Mouse (Mus musculus): ENCODE results near the gene Tmem169. TPM values are rescaled to one million over a fixed set of nuclear protein-coding genes. Genes with fewer than 3 reads are reported as not detected.

The Tmem169 gene
- total and polyA plus RNA-seq, 3 experiments, result 0.33 TPM; not detected in 2

GRCm38 (mm10) chr1:72336780-72337179 is 52.6 kb downstream of the Tmem169 start:
- peaks cover 90% of the 10 kb centered on the region for H3K36me3 ChIP-seq (replicated peaks)

DNA sequence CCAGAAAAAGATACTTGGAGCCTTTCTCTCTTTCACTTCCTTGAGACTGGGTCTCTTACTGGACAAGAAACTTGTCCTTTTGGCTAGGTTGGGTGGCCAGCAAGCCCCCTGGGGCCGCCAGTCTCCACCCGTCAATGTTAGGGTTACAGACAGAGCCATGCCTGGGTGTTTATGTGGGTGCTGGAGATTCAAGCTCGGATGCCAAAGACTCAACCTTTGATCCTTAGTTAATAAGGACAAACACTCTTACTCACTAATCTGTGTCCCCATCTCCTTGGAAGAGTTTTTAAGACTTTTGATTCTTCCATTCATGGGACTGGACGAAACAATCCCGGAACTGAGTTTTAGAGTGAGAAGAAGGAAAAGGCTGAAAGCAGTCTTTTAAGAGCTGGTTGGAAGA is 54.2 kb downstream of the Tmem169 start:
- Histone ChIP-seq H3K27me3 (ENCODE audit: insufficient read depth, low read length) (no peaks in the 10 kb centered on the region), H3K9me3 (replicated peaks) (no peaks in the 10 kb centered on the region), H3K36me3 (replicated peaks) (peaks cover 91% of the 10 kb centered on the region), H3K4me3 (ENCODE audit: low read depth, low read length) (no peak overlapping the region), H3K4me1 (ENCODE audit: insufficient read depth, low read depth, low read length) (no peaks in the 10 kb centered on the region)
- DNase-seq (ENCODE audit: low spot score) (no peak), ATAC-seq (ENCODE audit: extremely low read depth, insufficient number of reproducible peaks, low FRiP score, poor library complexity, severe bottlenecking) (no peak)
- TF ChIP-seq POLR2AphosphoS5 (IDR thresholded peaks at IDR 0.05; ENCODE audit: insufficient replicate concordance, low read depth, low read length), result no peak
- no peak for TF ChIP-seq TAL1 (conservative IDR thresholded peaks at IDR 0.05; ENCODE audit: low read depth, low read length)

More at GRCm38 (mm10) chr1:72336780-72337179, 52.6 kb downstream of the Tmem169 start:
- no peaks in the 10 kb centered on the region for H3K27me3 ChIP-seq (ENCODE audit: insufficient read depth, low read length)
- no peak overlapping the region for H3K4me3 ChIP-seq (ENCODE audit: low read depth, low read length)
- ATAC-seq (ENCODE audit: extremely low read depth, insufficient number of reproducible peaks, low FRiP score, poor library complexity, severe bottlenecking), result no peak
- DNase-seq (ENCODE audit: low spot score), result no peak
- TF ChIP-seq TAL1 (conservative IDR thresholded peaks at IDR 0.05; ENCODE audit: low read depth, low read length), result no peak
- TF ChIP-seq GATA2 (IDR thresholded peaks at IDR 0.05; ENCODE audit: borderline replicate concordance, low read depth, low read length), result no peak
- TF ChIP-seq GATA1 (IDR thresholded peaks at IDR 0.05; ENCODE audit: borderline replicate concordance, low read length), result no peak
- TF ChIP-seq CTCF (IDR thresholded peaks at IDR 0.05; ENCODE audit: low read depth, low read length), result no peak
- no peak for TF ChIP-seq POLR2AphosphoS5 (IDR thresholded peaks at IDR 0.05; ENCODE audit: insufficient replicate concordance, low read depth, low read length)
- H3K9me3 ChIP-seq (replicated peaks), result no peaks in the 10 kb centered on the region
- no peaks in the 10 kb centered on the region for H3K4me1 ChIP-seq (ENCODE audit: insufficient read depth, low read depth, low read length)

GRCm38 (mm10) chr1:72347873-72348272 is 63.7 kb downstream of the Tmem169 start:
- H3K9me3 ChIP-seq (replicated peaks), result no peaks in the 10 kb centered on the region
- H3K4me3 ChIP-seq (ENCODE audit: low read depth, low read length), result no peak overlapping the region
- no peaks in the 10 kb centered on the region for H3K27me3 ChIP-seq (ENCODE audit: insufficient read depth, low read length)
- DNase-seq (ENCODE audit: low spot score), result no peak
- no peak for ATAC-seq (ENCODE audit: extremely low read depth, insufficient number of reproducible peaks, low FRiP score, poor library complexity, severe bottlenecking)
- H3K4me1 ChIP-seq (ENCODE audit: insufficient read depth, low read depth, low read length), result no peaks in the 10 kb centered on the region
- H3K36me3 ChIP-seq (replicated peaks), result peaks cover 96% of the 10 kb centered on the region
- TF ChIP-seq GATA2 (IDR thresholded peaks at IDR 0.05; ENCODE audit: borderline replicate concordance, low read depth, low read length) (no peak), TAL1 (conservative IDR thresholded peaks at IDR 0.05; ENCODE audit: low read depth, low read length) (no peak), GATA1 (IDR thresholded peaks at IDR 0.05; ENCODE audit: borderline replicate concordance, low read length) (no peak), POLR2AphosphoS5 (IDR thresholded peaks at IDR 0.05; ENCODE audit: insufficient replicate concordance, low read depth, low read length) (no peak), CTCF (IDR thresholded peaks at IDR 0.05; ENCODE audit: low read depth, low read length) (no peak)

Other genes starting within 250 kb of the Tmem169 start
- gene Mreg, start 72.1 kb upstream of the Tmem169 start, total RNA-seq (2014; fragmentation: Nextera tagmentation), result not detected in 2 replicates
- 0.05 and 0.06 TPM in 2 replicates for gene Mreg, start 72.1 kb upstream of the Tmem169 start, total RNA-seq (2017)
- gene Mreg, start 72.1 kb upstream of the Tmem169 start, polyA plus RNA-seq (2012), result not detected in 2 replicates
- 15.6 and 24.0 TPM in 2 replicates for gene Pecr, start 55 bp upstream of the Tmem169 start, total RNA-seq (2014; fragmentation: Nextera tagmentation)
- 10.6 and 13.1 TPM in 2 replicates for gene Pecr, start 55 bp upstream of the Tmem169 start, total RNA-seq (2017)
- gene Pecr, start 55 bp upstream of the Tmem169 start, polyA plus RNA-seq (2012), result 4.7 and 5.4 TPM in 2 replicates
- 84.9 and 85.2 TPM in 2 replicates for gene Xrcc5, start 23.1 kb downstream of the Tmem169 start, total RNA-seq (2014; fragmentation: Nextera tagmentation)
- gene Xrcc5, start 23.1 kb downstream of the Tmem169 start, total RNA-seq (2017), result 77.2 and 89.5 TPM in 2 replicates
- 2.9 and 3.4 TPM in 2 replicates for gene Xrcc5, start 23.1 kb downstream of the Tmem169 start, polyA plus RNA-seq (2012)

All from G1E (cell line).